Mouse (Mus musculus) intestine, embryonic 14.5 days (tissue): Measurements from ENCODE around the gene Trf. TPM values are rescaled to one million over a fixed set of nuclear protein-coding genes. Genes with fewer than 3 reads are reported as not detected.

Source experiments
- ATAC-seq: fragments of 200-750 bp; cut with Nextera tagmentation; replicated peaks from 2 replicates; pipeline ENCODE4 v1.8.0; 2017; ENCODE audit warnings: low read depth, moderate number of reproducible peaks, moderate TSS enrichment, moderate library complexity; ENCODE audit not compliant: low FRiP score, low TSS enrichment
- DNase-seq: peaks from one replicate; pipeline ENCODE4 v3.0.0-alpha.2; 2018; ENCODE audit warnings: low spot score
- H3K27ac ChIP-seq: fragments of 300-500 bp; sonication (generic); 2 replicates; pipeline ENCODE4 v1.5.1; 2014; ENCODE audit warnings: low read depth, mild to moderate bottlenecking, control low read depth
- H3K27me3 ChIP-seq: fragments of 300-500 bp; sonication (generic); replicated peaks from 2 replicates; pipeline ENCODE4 v1.6.1; 2014; ENCODE audit warnings: low read length, control low read depth; ENCODE audit not compliant: control insufficient read depth, insufficient read depth
- H3K36me3 ChIP-seq: fragments of 300-500 bp; sonication (generic); 2 replicates; pipeline ENCODE4 v1.6.1; 2014; ENCODE audit warnings: low read length, control low read depth; ENCODE audit not compliant: control insufficient read depth, insufficient read depth
- H3K4me1 ChIP-seq: fragments of 300-500 bp; sonication (generic); replicated peaks from 2 replicates; pipeline ENCODE4 v1.6.1; 2014; ENCODE audit warnings: low read length, control low read depth, mixed read lengths; ENCODE audit not compliant: control insufficient read depth, insufficient read depth
- H3K4me2 ChIP-seq: fragments of 300-500 bp; sonication (generic); 2 replicates; pipeline ENCODE4 v1.6.1; 2014; ENCODE audit warnings: low read length
- H3K4me3 ChIP-seq: fragments of 300-500 bp; sonication (generic); 2 replicates; pipeline ENCODE4 v1.5.1; 2014; ENCODE audit warnings: low read depth, low read length, control low read depth, mixed read lengths
- H3K9ac ChIP-seq: fragments of 300-500 bp; sonication (generic); 2 replicates; pipeline ENCODE4 v1.6.1; 2014; ENCODE audit warnings: mild to moderate bottlenecking, low read length
- H3K9me3 ChIP-seq: fragments of 300-500 bp; sonication (generic); 2 replicates; pipeline ENCODE4 v1.6.1; 2016; ENCODE audit warnings: low read length, control low read depth; ENCODE audit not compliant: control insufficient read depth
- WGBS: fragments of 180-500 bp; shearing (Covaris S2); extraction: QIAGEN DNeasy Blood & Tissue Kit; methylation state at CpG from one replicate; pipeline ENCODE4 v1.1.7; 2014; 5-methylcytosine and 5-hydroxymethylcytosine counted together
- polyA plus RNA-seq: library from polyadenylated mRNA; unstranded; fragments of >200 nt; fragmentation: Nextera tagmentation; extraction: Ambion mirVana; gene quantifications from 2 replicates; pipeline ENCODE4 v1.2.1, GENCODE M21; 2014

Gene Trf
- polyA plus RNA-seq, 1 experiment from 2014 or later = 77.5 TPM

GRCm38 (mm10) chr9:103184855-103185254 is 45.4 kb downstream of the Trf start:
- H3K4me3 ChIP-seq = no peak overlapping the region
- WGBS = 65% methylated on average over 4 of the region's 4 CpGs
- DNase-seq = no peak

DNA sequence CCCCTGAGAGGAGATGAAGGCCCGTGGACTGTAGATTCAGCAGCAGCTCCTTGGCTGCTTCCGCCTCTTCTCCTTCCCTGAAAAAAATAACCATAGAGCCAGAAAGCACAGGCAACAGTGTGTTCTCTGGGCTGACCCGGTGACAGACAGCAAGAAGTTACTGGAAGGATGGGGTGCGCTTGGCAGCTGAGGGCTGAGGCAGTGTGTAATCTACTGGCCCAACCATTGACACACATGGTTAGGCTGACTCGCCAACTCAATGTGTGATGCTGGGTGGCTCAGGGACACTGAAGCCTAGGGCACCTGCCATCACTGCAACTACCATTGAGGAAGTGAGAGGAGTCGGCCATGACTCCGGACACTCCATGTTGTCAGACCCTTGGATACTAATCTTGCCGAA is 48.4 kb downstream of the Trf start:
- no peak overlapping the region for H3K9ac ChIP-seq
- whole genome bisulfite sequencing = 86% methylated on average over 8 of the region's 8 CpGs
- H3K36me3 ChIP-seq = no peaks in the 10 kb centered on the region
- no peak overlapping the region for H3K4me2 ChIP-seq
- no peak overlapping the region for H3K27ac ChIP-seq
- no peak for DNase-seq
- no peaks in the 10 kb centered on the region for H3K9me3 ChIP-seq
- no peak for ATAC-seq
- no peak overlapping the region for H3K4me3 ChIP-seq
- H3K27me3 ChIP-seq = no peaks in the 10 kb centered on the region
- H3K4me1 ChIP-seq = peaks cover 6% of the 10 kb centered on the region; the same call in 1 of the 2 replicates

More at GRCm38 (mm10) chr9:103184855-103185254, 45.4 kb downstream of the Trf start:
- no peaks in the 10 kb centered on the region for H3K27me3 ChIP-seq
- H3K27ac ChIP-seq = no peak overlapping the region
- H3K36me3 ChIP-seq = peaks cover 24% of the 10 kb centered on the region
- no peak overlapping the region for H3K4me2 ChIP-seq
- peaks cover 6% of the 10 kb centered on the region; the same call in 1 of the 2 replicates for H3K4me1 ChIP-seq
- no peak for ATAC-seq
- H3K9me3 ChIP-seq = 0 out of 2 replicates have a peak, but pooled peaks cover 2% of the 10 kb centered on the region
- no peak overlapping the region for H3K9ac ChIP-seq

DNA sequence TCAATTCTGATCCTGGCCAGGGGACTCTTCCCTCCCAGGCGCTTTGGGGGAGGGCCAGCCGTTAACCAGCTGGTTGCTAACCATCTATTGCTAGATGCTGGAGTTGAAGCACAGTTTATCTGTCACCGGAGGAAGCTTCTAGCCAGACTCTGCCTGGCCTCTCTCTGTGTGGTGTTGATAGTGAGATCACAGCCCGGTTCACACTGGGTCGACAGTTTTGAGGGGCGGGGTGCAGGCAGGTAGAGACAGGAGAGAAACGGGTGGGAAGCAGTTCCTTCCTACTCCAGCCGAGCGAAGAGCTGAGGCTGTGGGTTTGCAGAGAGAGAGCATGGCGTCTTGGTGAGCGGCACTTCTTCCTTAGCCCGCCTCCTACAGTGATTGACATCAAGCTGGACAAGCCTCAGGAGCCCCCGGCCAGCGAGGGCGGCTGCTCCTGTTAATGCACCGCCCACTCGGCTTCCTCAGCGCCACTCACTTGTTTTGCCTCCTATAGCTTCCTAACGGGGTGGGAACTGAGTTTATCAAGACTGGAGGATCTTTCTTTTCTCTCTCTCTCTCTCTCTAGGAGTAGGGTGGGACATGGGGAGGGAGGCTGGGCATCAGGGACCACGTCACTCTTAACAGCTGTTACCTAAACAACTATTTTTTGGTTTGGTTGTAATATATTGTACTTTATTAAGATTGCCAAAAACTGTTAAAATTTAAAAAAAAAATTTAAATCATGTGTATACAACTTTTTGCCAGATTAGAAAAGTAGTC is 49.3 kb downstream of the Trf start:
- H3K36me3 ChIP-seq = no peaks in the 10 kb centered on the region
- H3K4me1 ChIP-seq = peaks cover 6% of the 10 kb centered on the region; the same call in 1 of the 2 replicates
- H3K9ac ChIP-seq = peak overlapping the region; percentile 55
- DNase-seq (peak; percentile 84), ATAC-seq (peak; percentile 90)
- peak overlapping the region; percentile 67 for H3K27ac ChIP-seq
- H3K9me3 ChIP-seq = no peaks in the 10 kb centered on the region
- no peaks in the 10 kb centered on the region for H3K27me3 ChIP-seq
- H3K4me3 ChIP-seq = peak overlapping the region; percentile 48
- peak overlapping the region; percentile 84 for H3K4me2 ChIP-seq
- 1% methylated on average over 20 of the region's 20 CpGs for WGBS

GRCm38 (mm10) chr9:103180303-103180702 is 49.9 kb downstream of the Trf start:
- H3K9ac ChIP-seq = no peak overlapping the region; the same call in 1 of the 2 replicates
- H3K4me3 ChIP-seq = peak overlapping the region; percentile 48; the same call in 1 of the 2 replicates
- H3K9me3 ChIP-seq = no peaks in the 10 kb centered on the region
- no peak for ATAC-seq
- 48% methylated on average over 3 of the region's 3 CpGs for WGBS
- no peaks in the 10 kb centered on the region for H3K36me3 ChIP-seq
- peaks cover 6% of the 10 kb centered on the region; the same call in 1 of the 2 replicates for H3K4me1 ChIP-seq
- peak overlapping the region; percentile 84 for H3K4me2 ChIP-seq
- DNase-seq = peak; percentile 56
- peak overlapping the region; percentile 67; the same call in 1 of the 2 replicates for H3K27ac ChIP-seq
- no peaks in the 10 kb centered on the region for H3K27me3 ChIP-seq

- DNase-seq = no peak
- Histone ChIP-seq H3K36me3 (no peaks in the 10 kb centered on the region), H3K9me3 (no peaks in the 10 kb centered on the region), H3K4me3 (no peak overlapping the region), H3K27me3 (no peaks in the 10 kb centered on the region), H3K9ac (no peak overlapping the region), H3K27ac (no peak overlapping the region), H3K4me2 (no peak overlapping the region), H3K4me1 (peaks cover 6% of the 10 kb centered on the region; the same call in 1 of the 2 replicates)
- ATAC-seq = no peak
- WGBS = 94% methylated on average over 7 of the region's 7 CpGs
These were observed 54.6 kb downstream of the Trf start for GRCm38 (mm10) chr9:103175692-103176091.

DNA sequence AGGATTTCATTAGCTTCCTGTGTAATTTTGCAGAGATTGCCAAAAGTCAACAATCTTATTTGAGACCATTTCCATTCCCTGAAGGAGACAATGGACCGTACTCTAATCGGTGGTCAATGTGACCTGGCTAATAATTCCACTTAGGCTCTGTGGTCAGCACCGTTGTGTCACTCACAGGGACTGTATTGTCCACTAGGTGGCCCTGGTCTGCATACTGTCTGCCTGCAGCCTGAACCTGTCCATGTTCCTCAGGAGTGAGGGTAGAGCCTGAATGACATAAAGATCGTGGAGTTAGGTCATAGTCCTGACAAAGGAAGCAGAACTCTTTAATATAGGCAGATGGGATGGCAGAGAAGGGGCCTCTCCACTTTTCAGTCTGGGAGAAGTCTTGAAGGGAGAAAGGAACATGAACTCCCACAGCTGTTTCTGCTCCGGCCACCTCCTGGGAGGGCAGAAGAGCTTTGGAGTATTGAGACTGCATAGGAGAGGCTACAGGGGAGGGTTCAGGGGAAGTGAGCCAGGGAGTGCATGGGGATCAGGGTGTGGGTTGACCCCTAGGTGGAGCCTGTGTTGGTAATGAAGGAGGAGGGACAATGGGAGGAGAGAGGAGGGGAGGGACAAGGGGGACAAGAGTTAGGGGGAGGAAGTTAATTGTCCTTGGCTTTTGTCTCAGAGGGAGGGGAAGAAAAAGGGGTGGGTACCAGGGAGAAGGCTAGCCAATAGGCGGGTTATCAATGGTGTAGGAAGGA is 55.3 kb downstream of the Trf start:
- H3K4me1 ChIP-seq = no peaks in the 10 kb centered on the region; the same call in 1 of the 2 replicates
- ATAC-seq (no peak), DNase-seq (no peak)
- no peak overlapping the region for H3K9ac ChIP-seq
- H3K4me3 ChIP-seq = no peak overlapping the region
- H3K36me3 ChIP-seq = no peaks in the 10 kb centered on the region
- H3K27me3 ChIP-seq = no peaks in the 10 kb centered on the region
- 66% methylated on average over 6 of the region's 6 CpGs for WGBS
- no peak overlapping the region for H3K27ac ChIP-seq
- no peaks in the 10 kb centered on the region for H3K9me3 ChIP-seq
- no peak overlapping the region for H3K4me2 ChIP-seq

DNA sequence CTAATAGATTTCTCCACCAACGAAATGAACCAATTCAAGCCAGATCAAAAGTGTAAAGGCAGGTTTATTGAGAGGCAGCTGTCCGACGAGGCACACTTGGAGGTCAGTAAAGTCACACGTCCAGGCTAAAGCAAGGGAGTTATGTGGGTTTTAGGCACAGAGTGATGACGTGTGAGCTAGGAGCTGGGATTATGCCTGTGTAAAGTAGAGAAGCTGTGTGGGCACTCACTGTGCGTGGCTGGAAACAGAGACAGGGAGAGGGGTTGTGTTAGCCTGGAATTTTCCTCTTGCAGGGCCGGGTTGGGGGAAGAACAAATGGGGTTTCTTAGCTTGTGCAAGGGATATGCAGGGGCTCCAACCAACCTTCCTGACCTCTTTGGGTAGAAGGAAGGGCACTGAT is 61.5 kb downstream of the Trf start:
- 62% methylated on average over 7 of the region's 7 CpGs for WGBS
- no peak overlapping the region for H3K4me3 ChIP-seq
- H3K4me2 ChIP-seq = no peak overlapping the region
- no peaks in the 10 kb centered on the region for H3K9me3 ChIP-seq
- no peak overlapping the region for H3K9ac ChIP-seq
- H3K27ac ChIP-seq = no peak overlapping the region
- H3K36me3 ChIP-seq = no peaks in the 10 kb centered on the region
- no peaks in the 10 kb centered on the region; the same call in 1 of the 2 replicates for H3K4me1 ChIP-seq
- ATAC-seq (no peak), DNase-seq (no peak)
- H3K27me3 ChIP-seq = no peaks in the 10 kb centered on the region

DNA sequence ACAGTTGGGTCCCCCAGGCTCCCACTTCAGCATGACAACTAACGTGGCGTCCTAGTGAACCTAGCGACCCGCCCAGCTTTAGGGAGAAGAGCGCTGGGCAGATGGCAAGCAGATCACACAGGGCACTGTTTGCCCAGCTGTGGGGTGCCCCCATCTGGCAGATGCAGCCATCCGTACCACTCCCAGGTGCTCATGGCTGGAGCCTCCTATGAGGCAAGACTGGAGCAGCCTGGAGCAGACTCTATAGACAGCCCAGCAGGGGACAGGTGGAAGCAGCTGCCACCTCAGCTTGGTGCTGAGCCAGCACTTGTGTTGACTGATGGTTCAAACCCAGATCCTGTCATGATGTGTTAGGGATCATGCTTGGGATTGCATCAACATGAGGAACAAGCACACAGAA is 62.2 kb downstream of the Trf start:
- H3K4me3 ChIP-seq = no peak overlapping the region
- H3K9me3 ChIP-seq = no peaks in the 10 kb centered on the region
- H3K27ac ChIP-seq = no peak overlapping the region
- H3K4me1 ChIP-seq = no peaks in the 10 kb centered on the region; the same call in 1 of the 2 replicates
- WGBS = 84% methylated on average over 6 of the region's 6 CpGs
- H3K27me3 ChIP-seq = no peaks in the 10 kb centered on the region
- H3K36me3 ChIP-seq = no peaks in the 10 kb centered on the region
- no peak overlapping the region for H3K4me2 ChIP-seq
- ATAC-seq (no peak), DNase-seq (no peak)
- no peak overlapping the region for H3K9ac ChIP-seq
